Mouse (Mus musculus) cerebellum, adult 8-10 months (tissue): Measurements from ENCODE around the gene Arl2bp.
A peak's percentile ranks its signal among the peaks of the same experiment; 100 is the strongest.

Experiments
- DNase-seq: peaks from one replicate; pipeline ENCODE4 v3.0.0; 2022

Arl2bp gene

DNA sequence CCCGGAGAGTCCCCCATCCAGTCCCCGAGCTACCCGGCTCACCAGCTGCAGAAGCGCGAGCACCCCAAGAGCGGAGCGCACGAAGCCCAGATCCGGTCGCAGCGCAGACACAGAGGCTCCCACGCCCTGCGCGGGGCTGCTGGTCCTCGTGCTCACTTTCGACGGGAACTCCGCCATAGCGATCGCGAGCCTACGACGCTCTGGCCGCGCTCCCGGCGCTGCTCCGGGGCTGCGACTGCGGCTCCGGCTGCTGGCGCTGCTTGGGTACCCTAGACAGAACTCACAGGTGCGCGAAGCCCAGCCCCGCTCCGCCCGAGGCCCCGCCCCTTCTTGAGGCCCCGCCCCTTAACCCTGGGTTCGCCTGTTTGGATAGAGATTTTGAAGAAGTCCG lies 29.6 kb downstream of the Arl2bp start, which contains the start of gene Pllp:
TSS of gene Pllp (minus strand) at position 285 of the 391 bp plus-strand sequence.
- no peak for DNase-seq

DNA sequence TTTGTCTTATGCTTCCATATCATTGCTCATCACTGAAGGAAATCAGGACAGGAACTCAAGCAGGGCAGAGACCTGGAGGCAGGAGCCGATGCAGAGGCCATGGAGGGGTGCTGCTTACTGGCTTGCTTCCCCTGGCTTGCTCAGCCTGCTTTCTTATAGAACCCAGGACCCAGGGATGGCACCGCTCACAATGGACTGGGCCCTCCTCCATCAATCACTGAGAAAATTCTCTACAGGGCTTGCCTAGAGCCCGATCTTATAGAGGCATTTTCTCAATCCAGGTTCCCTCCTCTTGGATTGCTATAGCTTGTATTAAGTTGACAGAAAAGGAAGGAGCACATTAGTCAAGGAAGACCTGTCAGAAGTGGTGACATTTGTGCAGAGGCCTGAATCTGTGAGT lies 30.2 kb downstream of the Arl2bp start:
- DNase-seq, result no peak

DNA sequence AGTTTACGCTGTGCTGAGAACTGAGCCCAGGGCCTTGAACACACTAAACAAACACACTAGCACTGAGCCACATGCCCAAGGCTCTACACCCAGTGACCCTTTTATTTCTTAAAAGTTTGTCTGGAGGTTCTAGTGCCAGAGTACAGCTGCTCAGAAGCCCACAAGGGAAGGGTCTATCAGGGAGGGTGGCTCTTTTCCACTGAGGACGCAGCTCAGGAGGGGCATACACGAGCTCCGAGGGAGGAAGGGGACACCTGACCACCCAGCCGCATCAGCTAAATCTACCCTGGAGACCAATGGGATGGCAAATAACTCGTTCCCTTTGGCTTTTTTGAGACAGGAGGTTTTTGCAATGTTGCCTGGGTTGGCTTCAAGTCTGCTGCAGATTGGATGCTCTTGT lies 31.6 kb downstream of the Arl2bp start:
- no peak for DNase-seq

DNA sequence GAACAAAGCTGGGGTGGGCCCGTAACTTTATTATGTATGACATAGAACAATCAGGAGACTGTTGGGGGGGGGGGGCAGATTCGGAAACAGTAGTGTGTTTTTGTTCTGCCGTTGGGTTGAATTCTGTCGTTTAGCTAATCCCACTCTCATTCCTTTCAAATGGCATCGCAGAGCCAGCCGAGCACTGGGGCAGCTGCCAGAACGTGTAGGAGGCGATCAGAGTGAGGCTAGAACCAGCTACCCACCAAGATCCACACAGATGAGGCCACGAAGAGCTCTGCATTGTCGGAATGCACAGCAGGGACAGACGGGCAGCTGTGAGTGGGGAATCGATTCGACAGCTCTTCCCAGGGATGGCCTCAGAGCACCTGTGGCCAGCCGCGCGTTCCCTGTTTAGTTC lies 33.0 kb downstream of the Arl2bp start:
- DNase-seq, result no peak

DNA sequence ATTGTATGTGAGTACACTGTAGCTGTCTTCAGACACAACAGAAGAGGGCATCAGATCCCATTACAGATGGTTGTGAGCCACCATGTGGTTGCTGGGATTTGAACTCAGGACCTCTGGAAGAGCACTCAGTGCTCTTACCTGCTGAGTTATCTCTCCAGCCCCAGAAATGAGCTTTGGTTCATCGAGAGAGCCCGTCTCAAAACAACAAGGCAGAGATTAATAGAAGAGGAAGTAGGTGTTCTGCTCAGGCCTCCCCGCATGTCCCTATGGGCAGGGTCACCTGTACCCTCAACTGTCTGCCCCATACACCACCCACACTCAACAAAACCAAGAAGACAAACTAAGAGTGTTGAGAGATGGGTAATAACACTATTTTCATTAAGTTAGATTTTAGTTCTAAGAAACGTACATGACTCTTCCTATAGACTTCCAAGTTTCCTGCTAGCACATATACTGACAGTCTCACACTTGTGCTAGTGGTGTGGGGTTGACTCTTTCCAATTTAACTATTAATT lies 34.1 kb downstream of the Arl2bp start:
- DNase-seq, result no peak

DNA sequence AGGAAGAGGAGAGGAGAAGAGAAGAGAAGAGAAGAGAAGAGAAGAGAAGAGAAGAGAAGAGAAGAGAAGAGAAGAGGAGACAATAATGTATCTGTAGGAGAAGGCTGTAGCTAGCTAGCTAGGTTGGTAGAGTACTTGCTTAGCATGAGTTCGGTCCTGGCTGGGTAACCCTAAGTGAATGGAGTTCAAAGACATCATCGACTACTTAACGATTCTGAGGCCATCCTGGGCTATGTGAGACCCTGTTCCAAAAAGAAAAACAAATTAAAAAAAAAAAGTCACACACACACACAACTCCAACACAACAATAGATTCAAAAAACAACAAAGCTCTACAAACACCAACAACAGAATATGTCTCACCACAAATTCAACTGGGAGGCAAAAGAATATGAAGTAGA lies 35.8 kb downstream of the Arl2bp start:
- no peak for DNase-seq

DNA sequence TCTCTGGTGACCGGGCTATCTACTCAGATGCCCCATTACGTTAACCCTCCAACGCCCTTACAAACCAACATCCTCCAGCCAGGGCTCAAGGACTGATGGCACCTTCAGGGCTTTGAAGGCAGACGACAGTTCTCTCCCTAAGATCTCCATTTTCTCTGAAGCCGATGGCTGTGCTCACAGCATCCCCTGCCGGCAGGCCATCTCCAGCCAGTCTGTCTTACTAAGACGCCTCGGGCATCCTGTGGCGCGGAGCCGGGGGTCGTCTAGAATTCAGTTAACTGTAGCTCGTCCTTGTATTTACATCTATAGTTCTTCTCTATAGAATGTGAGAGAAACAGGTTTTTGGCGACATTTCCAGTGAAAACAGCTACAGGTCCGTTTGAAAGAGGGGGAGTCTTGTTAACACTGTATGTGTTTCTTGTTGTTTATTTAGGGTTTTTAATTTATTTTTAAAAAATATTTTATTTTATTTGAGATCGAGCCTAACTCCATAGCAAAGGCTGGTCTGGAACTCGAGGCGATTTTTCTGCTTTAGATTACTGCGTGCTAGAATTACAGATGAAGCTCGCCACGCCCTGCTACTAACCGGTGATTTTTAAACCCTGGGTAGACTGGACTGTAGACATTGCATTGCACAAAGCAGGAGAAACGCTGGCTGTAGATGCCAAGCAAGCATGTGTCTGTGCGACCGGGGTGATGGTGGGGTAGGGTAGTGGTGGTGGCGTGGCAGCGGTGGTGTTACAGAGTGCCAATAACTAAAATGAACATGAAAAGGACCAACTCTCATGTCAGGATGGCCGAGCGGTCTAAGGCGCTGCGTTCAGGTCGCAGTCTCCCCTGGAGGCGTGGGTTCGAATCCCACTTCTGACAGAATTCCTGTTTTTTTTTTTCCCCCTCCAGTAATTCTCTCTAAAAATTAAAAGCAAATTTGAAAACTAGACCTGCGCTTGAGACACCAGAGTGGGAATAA lies 36.7 kb downstream of the Arl2bp start:
- DNase-seq, result peak; percentile 70

DNA sequence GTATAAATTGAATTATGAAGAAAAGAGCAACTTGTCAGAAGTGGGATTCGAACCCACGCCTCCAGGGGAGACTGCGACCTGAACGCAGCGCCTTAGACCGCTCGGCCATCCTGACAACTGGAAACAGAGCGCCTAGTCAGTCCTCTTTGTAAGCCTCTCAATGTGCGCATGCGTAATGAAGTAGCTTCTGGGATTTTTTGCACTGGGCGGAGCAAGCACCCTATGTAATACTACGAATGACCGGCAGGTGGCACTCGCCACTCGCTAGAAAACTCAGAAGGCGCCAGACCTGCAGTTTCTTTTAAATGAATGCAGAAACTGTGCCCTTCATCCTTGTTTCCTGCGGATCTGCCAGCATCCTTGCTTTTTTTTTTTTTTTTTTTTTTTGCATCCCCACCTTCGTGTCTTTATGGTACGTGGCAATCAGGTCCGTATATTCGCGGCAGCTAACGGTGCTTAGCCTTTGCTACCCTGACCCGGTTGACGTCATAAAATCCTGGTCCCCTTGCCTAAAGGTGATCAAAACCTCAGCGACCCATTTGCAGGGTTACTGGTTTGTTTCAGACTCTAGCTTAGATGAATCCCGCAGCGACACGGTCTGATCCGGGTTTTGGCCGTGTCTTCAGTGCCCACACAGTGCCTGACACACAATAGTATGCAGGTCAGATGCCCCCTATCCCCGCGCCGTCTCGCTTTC lies 37.7 kb downstream of the Arl2bp start:
- DNase-seq, result peak; percentile 100

DNA sequence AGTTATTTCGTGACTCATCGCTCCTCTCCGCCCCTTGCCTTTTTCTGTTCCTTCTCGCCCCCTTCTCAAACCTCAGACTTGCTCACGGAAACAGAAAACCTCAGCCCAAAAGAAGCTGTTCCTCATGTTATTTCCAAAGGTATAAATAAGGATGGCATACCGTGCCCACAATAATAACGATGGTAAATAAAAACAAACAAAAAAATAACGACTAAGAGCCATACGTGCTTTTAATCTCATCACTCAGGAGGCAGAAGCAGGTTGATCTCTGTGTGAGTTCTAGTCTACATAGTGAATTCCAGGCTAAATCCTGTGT lies 38.2 kb downstream of the Arl2bp start:
- no peak for DNase-seq

DNA sequence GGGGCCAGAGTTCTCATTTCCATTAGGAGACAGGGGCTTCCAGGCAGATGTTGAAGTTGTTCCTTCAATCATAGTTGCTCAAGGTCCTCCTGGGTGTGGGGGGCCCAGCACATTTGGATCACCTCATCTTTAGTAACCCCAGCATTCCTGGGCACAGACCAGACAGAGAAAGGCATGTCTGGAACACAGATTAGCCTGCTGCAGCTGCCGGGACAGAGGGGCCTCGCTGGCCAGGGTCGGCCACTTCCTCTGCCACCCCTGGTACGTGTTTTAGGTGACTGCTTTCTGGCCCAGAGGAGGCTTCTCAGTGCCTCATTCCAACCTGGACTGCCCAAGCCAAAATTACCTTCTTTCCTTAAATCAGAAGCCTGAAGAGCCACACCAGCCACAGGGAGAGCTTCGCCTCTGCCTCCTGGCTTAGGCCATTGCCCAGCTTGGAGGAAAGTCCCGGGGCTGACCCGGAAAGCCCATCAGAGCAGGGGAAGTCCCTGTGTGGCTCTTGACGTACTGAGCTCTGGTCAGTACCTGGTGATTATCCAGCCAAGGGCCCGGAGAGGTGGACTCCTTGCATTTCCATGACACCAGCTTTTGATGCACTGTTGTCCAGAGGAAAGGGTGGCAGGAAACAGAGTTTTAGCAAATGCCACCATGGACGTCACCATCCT lies 39.3 kb downstream of the Arl2bp start:
- peak; percentile 13 for DNase-seq

DNA sequence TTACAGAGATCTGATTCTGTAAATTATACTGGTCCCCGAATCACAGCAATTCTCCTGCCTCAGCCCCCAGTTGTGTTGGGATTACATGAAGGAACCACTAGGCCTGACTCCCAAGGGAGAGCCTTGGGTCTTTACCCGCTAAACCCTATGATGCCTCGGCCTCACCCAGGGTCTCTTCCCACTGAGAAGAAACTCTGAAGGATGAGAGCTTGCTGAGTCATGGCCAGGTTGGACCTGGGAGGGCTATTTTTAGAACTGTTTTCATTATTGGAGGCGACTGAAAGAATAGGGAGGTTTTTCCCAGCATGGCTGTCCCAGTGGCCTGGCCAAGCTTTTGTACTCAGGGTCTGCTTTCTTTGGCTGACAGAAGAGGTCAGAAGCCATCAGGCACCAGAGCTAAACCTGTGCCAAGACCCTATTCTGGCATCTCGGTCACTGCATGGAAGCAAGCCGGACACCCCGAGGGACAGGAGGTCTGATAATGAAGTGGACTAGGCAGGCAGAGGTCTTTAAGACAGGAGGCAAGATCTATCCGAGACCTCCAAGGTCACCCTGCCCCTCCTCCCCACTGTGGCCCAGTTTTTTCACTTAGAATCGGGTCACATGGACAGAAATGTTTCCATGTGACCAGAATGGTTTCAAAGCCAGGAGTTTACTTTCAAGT lies 40.5 kb downstream of the Arl2bp start:
- no peak for DNase-seq

DNA sequence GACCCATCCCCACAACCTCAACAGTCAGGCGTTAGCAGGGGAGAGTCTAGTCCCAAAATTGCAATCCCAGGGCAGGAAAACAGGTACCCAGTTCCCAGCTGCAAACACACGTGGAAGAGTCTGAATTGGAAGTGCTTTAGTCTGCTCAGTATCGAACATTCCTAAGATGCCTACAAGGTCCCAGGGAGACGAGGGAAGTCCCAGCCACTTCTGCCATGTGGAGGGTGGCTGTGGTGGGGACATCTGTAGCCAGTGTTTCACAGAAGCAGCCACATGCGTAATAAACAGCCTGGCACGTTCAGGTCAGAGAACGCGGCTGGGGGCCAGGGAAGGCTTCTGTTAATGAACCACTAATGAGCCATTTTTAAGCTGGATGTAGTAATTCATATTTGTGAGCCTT lies 43.9 kb downstream of the Arl2bp start:
- no peak for DNase-seq

DNA sequence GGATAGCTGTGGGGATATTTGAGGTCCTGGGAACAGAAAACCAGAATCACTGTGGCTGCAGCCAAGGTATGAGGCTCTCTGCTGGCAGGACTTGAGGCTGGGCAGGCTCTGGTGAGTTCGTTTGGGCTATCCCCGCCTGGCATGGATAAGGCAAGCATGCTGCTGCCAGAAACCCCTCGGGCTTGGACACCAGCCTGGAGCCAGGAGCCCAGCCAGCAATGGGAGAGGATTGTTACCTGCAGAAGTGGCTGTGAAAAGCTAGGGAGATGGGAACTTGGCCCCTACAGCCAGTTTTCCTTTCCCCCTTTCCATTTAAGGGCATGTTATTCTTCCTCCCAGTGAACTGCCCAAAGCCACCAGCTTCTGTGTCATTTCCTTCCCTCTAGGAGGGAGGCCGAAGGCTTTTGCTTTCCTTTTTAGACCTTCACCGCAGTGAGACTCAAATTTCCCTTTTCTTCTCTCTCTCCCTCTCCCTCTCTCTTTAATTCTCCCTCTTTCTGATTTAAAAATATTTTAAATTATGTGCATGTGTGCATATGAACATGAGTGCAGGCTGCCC lies 44.8 kb downstream of the Arl2bp start:
- peak; percentile 39 for DNase-seq

DNA sequence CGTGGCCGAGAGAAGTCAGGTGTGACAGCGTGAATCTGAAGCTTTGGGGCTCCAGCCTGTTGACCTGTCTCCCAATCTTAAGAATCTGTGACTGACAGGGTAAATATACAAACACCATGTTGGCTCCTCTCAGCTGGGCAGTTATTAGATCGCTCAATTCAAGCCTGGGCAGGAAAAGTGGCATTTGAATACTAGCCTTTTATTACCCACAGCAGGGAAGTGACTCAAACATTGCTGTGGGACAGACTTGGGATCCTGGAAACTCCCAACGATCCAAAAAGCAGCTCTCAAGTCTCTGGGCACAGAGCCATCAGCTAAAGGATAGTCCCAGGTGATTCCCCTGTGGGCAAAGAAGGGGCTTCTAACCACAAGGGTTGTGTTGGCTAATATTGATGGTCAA lies 48.2 kb downstream of the Arl2bp start:
- no peak for DNase-seq

DNA sequence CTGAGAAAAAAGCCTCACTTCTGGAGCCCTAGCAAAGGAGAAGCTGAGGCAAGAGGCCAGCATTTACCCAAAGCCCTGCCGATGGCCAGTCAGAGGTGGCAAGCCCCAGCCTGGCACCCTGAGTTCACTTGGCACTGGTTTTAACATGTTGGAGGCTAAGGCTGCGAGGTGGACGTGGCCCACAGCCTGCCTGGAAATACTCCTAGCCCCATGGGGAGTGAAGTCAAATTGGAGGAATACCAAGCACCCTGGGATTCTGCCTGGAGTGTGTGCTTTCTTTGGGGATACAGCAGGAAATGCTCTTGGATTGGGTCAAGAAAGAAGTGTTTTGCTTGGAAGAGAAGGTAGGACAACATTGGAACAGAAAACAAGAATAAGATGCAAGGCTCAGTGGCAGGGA lies 49.5 kb downstream of the Arl2bp start:
- no peak for DNase-seq

DNA sequence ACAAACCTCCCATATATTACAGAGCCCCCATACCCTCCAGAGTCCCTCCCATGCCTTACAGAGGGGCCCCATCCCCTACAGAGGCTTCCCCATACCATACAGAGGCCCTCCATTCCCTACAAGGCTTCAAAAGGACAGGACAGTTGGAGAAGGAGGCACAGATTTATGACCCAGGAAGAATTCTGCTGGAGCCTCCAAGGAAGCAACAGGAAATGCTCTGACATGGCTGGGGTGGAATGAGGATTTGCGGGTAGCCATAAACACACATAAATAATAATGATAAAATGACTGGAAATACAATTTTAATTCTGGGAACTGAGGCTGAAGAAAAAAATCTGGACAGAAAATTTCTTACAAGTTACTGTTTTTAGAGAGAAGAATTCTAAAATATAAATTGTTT lies 50.4 kb downstream of the Arl2bp start:
- DNase-seq, result no peak
